Mouse (Mus musculus) MEL (cell line): Measurements from ENCODE around the gene 4921517D22Rik. TPM values are rescaled to one million over a fixed set of nuclear protein-coding genes. Genes with fewer than 3 reads are reported as not detected.

Experiments
- DNase-seq: peaks from one replicate; pipeline ENCODE4 v3.0.0; 2011; ENCODE audit warnings: low read depth, low spot score
- H3K27ac ChIP-seq: 2 replicates; pipeline ENCODE4 v1.5.1; 2012; ENCODE audit warnings: low read depth, mild to moderate bottlenecking, control low read depth, low read length, moderate library complexity; ENCODE audit not compliant: control insufficient read depth
- H3K27me3 ChIP-seq, 2 experiments: fragments of 150-350 bp in 1 of 2; sonication (generic) in 1 of 2; 2 replicates each; pipeline ENCODE4 v1.6.1; 2012; ENCODE audit warnings: low read length in 2 of 2, mild to moderate bottlenecking in 2 of 2, improper control_type of control experiment in 1 of 2, moderate library complexity in 1 of 2; ENCODE audit not compliant: insufficient read depth in 2 of 2, control insufficient read depth in 1 of 2
- H3K36me3 ChIP-seq, 2 experiments: 2 replicates each; pipeline ENCODE4 v1.6.1; 2012 to 2014; ENCODE audit warnings: low read length in 2 of 2, improper control_type of control experiment in 1 of 2, inconsistent platforms in 1 of 2, mild to moderate bottlenecking in 1 of 2; ENCODE audit not compliant: insufficient read depth in 2 of 2, control insufficient read depth in 1 of 2
- H3K4me1 ChIP-seq, 2 experiments: fragments of 150-350 bp in 1 of 2; sonication (generic) in 1 of 2; 2 replicates each; pipeline ENCODE4 v1.6.1; 2012; ENCODE audit warnings: low read length in 2 of 2, improper control_type of control experiment in 1 of 2, mild to moderate bottlenecking in 1 of 2; ENCODE audit not compliant: insufficient read depth in 2 of 2, control insufficient read depth in 1 of 2
- H3K4me3 ChIP-seq, 2 experiments: fragments of 150-350 bp in 1 of 2; sonication (generic) in 1 of 2; 2 replicates each; pipeline ENCODE4 v1.5.1; 2012; ENCODE audit warnings: low read depth in 2 of 2, low read length in 2 of 2, mild to moderate bottlenecking in 2 of 2, moderate library complexity in 2 of 2, control low read depth in 1 of 2, improper control_type of control experiment in 1 of 2; ENCODE audit not compliant: control insufficient read depth in 1 of 2, insufficient read depth in 1 of 2
- H3K79me2 ChIP-seq: 2 replicates; pipeline ENCODE4 v1.6.1; 2012; ENCODE audit warnings: mild to moderate bottlenecking, low read length, moderate library complexity; ENCODE audit not compliant: control insufficient read depth, poor library complexity, insufficient read depth
- H3K9ac ChIP-seq: 2 replicates; pipeline ENCODE4 v1.6.1; 2012; ENCODE audit warnings: low read depth, mild to moderate bottlenecking, control low read depth, low read length, moderate library complexity; ENCODE audit not compliant: control insufficient read depth, poor library complexity, severe bottlenecking
- H3K9me3 ChIP-seq: fragments of 150-350 bp; sonication (generic); replicated peaks from 2 replicates; pipeline ENCODE4 v1.6.1; 2012; ENCODE audit warnings: mild to moderate bottlenecking, low read length, improper control_type of control experiment, moderate library complexity; ENCODE audit not compliant: insufficient read depth
- BHLHE40 ChIP-seq: IDR thresholded peaks from 2 replicates; pipeline ENCODE4 v1.6.1; 2012; ENCODE audit warnings: low read depth, mild to moderate bottlenecking, inconsistent platforms, low read length, improper control_type of control experiment, borderline replicate concordance
- CHD2 ChIP-seq: IDR thresholded peaks from 2 replicates; pipeline ENCODE4 v1.6.1; 2011; ENCODE audit warnings: low read length, improper control_type of control experiment
- CTCF ChIP-seq, 3 experiments: IDR thresholded peaks in 2 of 3; conservative IDR thresholded peaks in 1 of 3; 2 replicates each; pipeline ENCODE4 v1.5.1; 2011 to 2012; ENCODE audit warnings: low read length in 3 of 3, low read depth in 2 of 3, mild to moderate bottlenecking in 2 of 3, improper control_type of control experiment in 1 of 3, inconsistent platforms in 1 of 3, mixed read lengths in 1 of 3, moderate library complexity in 1 of 3; ENCODE audit not compliant: control insufficient read depth in 1 of 3, insufficient read depth in 1 of 3, poor library complexity in 1 of 3, severe bottlenecking in 1 of 3
- E2F4 ChIP-seq: IDR thresholded peaks from 2 replicates; pipeline ENCODE4 v1.6.1; 2011; ENCODE audit warnings: low read depth, low read length, improper control_type of control experiment, borderline replicate concordance
- ELF1 ChIP-seq: IDR thresholded peaks from 2 replicates; pipeline ENCODE4 v1.6.1; 2014; ENCODE audit warnings: low read depth, mild to moderate bottlenecking, inconsistent platforms, low read length, improper control_type of control experiment, moderate library complexity
- ETS1 ChIP-seq: IDR thresholded peaks from 2 replicates; pipeline ENCODE4 v1.6.1; 2012; ENCODE audit warnings: low read depth, mild to moderate bottlenecking, inconsistent platforms, low read length, improper control_type of control experiment, moderate library complexity
- HCFC1 ChIP-seq: IDR thresholded peaks from 2 replicates; pipeline ENCODE4 v1.6.1; 2012; ENCODE audit warnings: low read depth, mild to moderate bottlenecking, inconsistent platforms, low read length, improper control_type of control experiment, moderate library complexity
- MAX ChIP-seq: IDR thresholded peaks from 2 replicates; pipeline ENCODE4 v1.6.1; 2011; ENCODE audit warnings: low read length, improper control_type of control experiment
- MXI1 ChIP-seq: IDR thresholded peaks from 2 replicates; pipeline ENCODE4 v1.6.1; 2011; ENCODE audit warnings: mild to moderate bottlenecking, low read depth, low read length, improper control_type of control experiment
- MYB ChIP-seq: IDR thresholded peaks from 2 replicates; pipeline ENCODE4 v1.6.1; 2011; ENCODE audit warnings: mild to moderate bottlenecking, low read depth, low read length, improper control_type of control experiment
- NELFE ChIP-seq: IDR thresholded peaks from 2 replicates; pipeline ENCODE4 v1.6.1; 2011; ENCODE audit warnings: low read depth, low read length, improper control_type of control experiment
- NRF1 ChIP-seq: IDR thresholded peaks from 2 replicates; pipeline ENCODE4 v1.6.1; 2014; ENCODE audit warnings: low read depth, mild to moderate bottlenecking, inconsistent platforms, low read length, improper control_type of control experiment, moderate library complexity; ENCODE audit not compliant: poor library complexity, insufficient read depth, severe bottlenecking
- RAD21 ChIP-seq: IDR thresholded peaks from 2 replicates; pipeline ENCODE4 v1.6.1; 2011; ENCODE audit warnings: mild to moderate bottlenecking, low read depth, low read length, improper control_type of control experiment
- RCOR1 ChIP-seq: IDR thresholded peaks from 2 replicates; pipeline ENCODE4 v1.6.1; 2012; ENCODE audit warnings: low read depth, mild to moderate bottlenecking, inconsistent platforms, low read length, improper control_type of control experiment
- SIN3A ChIP-seq: IDR thresholded peaks from 2 replicates; pipeline ENCODE4 v1.6.1; 2012; ENCODE audit warnings: low read length, improper control_type of control experiment, inconsistent platforms
- SMC3 ChIP-seq: IDR thresholded peaks from 2 replicates; pipeline ENCODE4 v1.6.1; 2011; ENCODE audit warnings: low read depth, low read length, improper control_type of control experiment
- TAL1 ChIP-seq: IDR thresholded peaks from 2 replicates; pipeline ENCODE4 v1.6.1; 2012; ENCODE audit warnings: mild to moderate bottlenecking, inconsistent platforms, low read length, moderate library complexity, mixed read lengths
- TBP ChIP-seq: IDR thresholded peaks from 2 replicates; pipeline ENCODE4 v1.8.0; 2011; ENCODE audit warnings: low read depth, low read length, improper control_type of control experiment
- TCF12 ChIP-seq: IDR thresholded peaks from 2 replicates; pipeline ENCODE4 v1.6.1; 2014; ENCODE audit warnings: low read depth, mild to moderate bottlenecking, inconsistent platforms, low read length, improper control_type of control experiment, moderate library complexity
- UBTF ChIP-seq: IDR thresholded peaks from 2 replicates; pipeline ENCODE4 v1.6.1; 2012; ENCODE audit warnings: low read depth, mild to moderate bottlenecking, inconsistent platforms, low read length, improper control_type of control experiment, moderate library complexity, borderline replicate concordance; ENCODE audit not compliant: insufficient read depth
- USF1 ChIP-seq: IDR thresholded peaks from 2 replicates; pipeline ENCODE4 v1.6.1; 2014; ENCODE audit warnings: low read depth, mild to moderate bottlenecking, inconsistent platforms, low read length, improper control_type of control experiment, moderate library complexity
- ZKSCAN1 ChIP-seq: IDR thresholded peaks from 2 replicates; pipeline ENCODE4 v1.6.1; 2012; ENCODE audit warnings: low read depth, mild to moderate bottlenecking, inconsistent platforms, low read length, improper control_type of control experiment, moderate library complexity
- ZMIZ1 ChIP-seq: IDR thresholded peaks from 2 replicates; pipeline ENCODE4 v1.6.1; 2012; ENCODE audit warnings: low read depth, mild to moderate bottlenecking, inconsistent platforms, low read length, improper control_type of control experiment, moderate library complexity
- ZNF384 ChIP-seq: IDR thresholded peaks from 2 replicates; pipeline ENCODE4 v1.6.1; 2012; ENCODE audit warnings: low read depth, mild to moderate bottlenecking, inconsistent platforms, low read length, improper control_type of control experiment
- polyA plus RNA-seq, 2 experiments: library from polyadenylated mRNA; stranded (reverse) in 1 of 2; unstranded in 1 of 2; fragments of >175 nt in 1 of 2; fragments of >200 nt in 1 of 2; gene quantifications; 2 replicates each; pipeline versions ENCODE4 v1.2.1 to v1.2.4; 2012; ENCODE audit warnings: low replicate concordance in 2 of 2, low read depth in 1 of 2; ENCODE audit not compliant: insufficient read length in 2 of 2, insufficient read depth in 1 of 2, missing spikeins in 1 of 2
- total RNA-seq: library from RNA; depleted of rRNA; stranded (reverse); fragments of 300-350 nt; gene quantifications from 2 replicates; pipeline ENCODE4 v1.2.3, GENCODE M21; 2012

4921517D22Rik gene
- total and polyA plus RNA-seq, 3 experiments, result not detected

- Histone ChIP-seq H3K36me3 (0 out of 4 replicates have a peak, but pooled peaks cover 0 to 2% of the 10 kb centered on the region in 2 experiments), H3K9me3 (no peaks in the 10 kb centered on the region), H3K27ac (no peak overlapping the region), H3K79me2 (no peaks in the 10 kb centered on the region), H3K27me3 (no peaks in the 10 kb centered on the region), H3K9ac (no peak overlapping the region), H3K4me1 (no peaks in the 10 kb centered on the region), H3K4me3 (no peak overlapping the region)
- DNase-seq, result no peak
- no peak for TF ChIP-seq NRF1
- TF ChIP-seq MAX, result no peak
- TF ChIP-seq SIN3A, result no peak
- no peak for TF ChIP-seq ZMIZ1
These were observed 44.1 kb downstream of the 4921517D22Rik start for GRCm38 (mm10) chr13:59649781-59650180.

- no peak for DNase-seq
These were observed 45.3 kb downstream of the 4921517D22Rik start for GRCm38 (mm10) chr13:59648598-59648997.

GRCm38 (mm10) chr13:59647484-59647883, 46.4 kb downstream of the 4921517D22Rik start:
- Histone ChIP-seq H3K27me3 (no peaks in the 10 kb centered on the region), H3K9ac (no peak overlapping the region), H3K36me3 (peaks cover 0 to 3% of the 10 kb centered on the region in 2 experiments; a peak in 1 of 4 replicates), H3K27ac (no peak overlapping the region), H3K79me2 (no peaks in the 10 kb centered on the region), H3K4me1 (no peaks in the 10 kb centered on the region), H3K9me3 (no peaks in the 10 kb centered on the region), H3K4me3 (no peak overlapping the region)
- no peak for DNase-seq
- no peak for TF ChIP-seq USF1
- no peak for TF ChIP-seq UBTF
- no peak for TF ChIP-seq SMC3
- TF ChIP-seq CHD2, result no peak
- no peak for TF ChIP-seq NRF1
- no peak for TF ChIP-seq ZMIZ1
- TF ChIP-seq NELFE, result no peak
- no peak for TF ChIP-seq CTCF (IDR thresholded peaks at IDR 0.05 in 2 of 3, conservative IDR thresholded peaks at IDR 0.05 in 1 of 3; ENCODE audit: control insufficient read depth in 1 of 3, insufficient read depth in 1 of 3, low read depth in 2 of 3, low read length in 3 of 3, poor library complexity in 1 of 3, severe bottlenecking in 1 of 3)
- TF ChIP-seq MXI1, result no peak
- no peak for TF ChIP-seq SIN3A
- TF ChIP-seq MYB, result no peak
- no peak for TF ChIP-seq TCF12
- TF ChIP-seq MAX, result no peak
- no peak for TF ChIP-seq TAL1
- TF ChIP-seq ETS1, result no peak
- no peak for TF ChIP-seq RCOR1

More at GRCm38 (mm10) chr13:59648598-59648997, 45.3 kb downstream of the 4921517D22Rik start:
- H3K79me2 ChIP-seq, result no peaks in the 10 kb centered on the region
- no peaks in the 10 kb centered on the region for H3K27me3 ChIP-seq
- peaks cover 0 to 3% of the 10 kb centered on the region in 2 experiments; a peak in 1 of 4 replicates for H3K36me3 ChIP-seq
- H3K4me3 ChIP-seq, result no peak overlapping the region
- TF ChIP-seq ELF1, result no peak
- TF ChIP-seq USF1, result no peak
- TF ChIP-seq UBTF, result no peak
- no peak for TF ChIP-seq RCOR1
- no peak for TF ChIP-seq RAD21
- no peak for TF ChIP-seq ZNF384
- no peak for TF ChIP-seq ZKSCAN1
- TF ChIP-seq MYB, result no peak
- no peak for TF ChIP-seq TCF12
- TF ChIP-seq E2F4, result no peak
- TF ChIP-seq TBP, result no peak
- TF ChIP-seq HCFC1, result no peak
- no peak for TF ChIP-seq NELFE
- no peak for TF ChIP-seq BHLHE40
- no peak for TF ChIP-seq CHD2
- no peak for TF ChIP-seq CTCF (IDR thresholded peaks at IDR 0.05 in 2 of 3, conservative IDR thresholded peaks at IDR 0.05 in 1 of 3; ENCODE audit: control insufficient read depth in 1 of 3, insufficient read depth in 1 of 3, low read depth in 2 of 3, low read length in 3 of 3, poor library complexity in 1 of 3, severe bottlenecking in 1 of 3)
- no peaks in the 10 kb centered on the region for H3K4me1 ChIP-seq
- no peaks in the 10 kb centered on the region for H3K9me3 ChIP-seq
- no peak overlapping the region for H3K9ac ChIP-seq
- H3K27ac ChIP-seq, result no peak overlapping the region
